Mouse (Mus musculus): ENCODE results near the gene Mta3. TPM values are rescaled to one million over a fixed set of nuclear protein-coding genes. Genes with fewer than 3 reads are reported as not detected.
"Not testable (repeated sequence)": the region's sequence is repeated elsewhere in the genome, so short reads cannot be mapped to it uniquely, and the experiment has no call there.

Mta3 gene
- polyA plus RNA-seq, 1 experiment from 2014 or later = 44.6 TPM

DNA sequence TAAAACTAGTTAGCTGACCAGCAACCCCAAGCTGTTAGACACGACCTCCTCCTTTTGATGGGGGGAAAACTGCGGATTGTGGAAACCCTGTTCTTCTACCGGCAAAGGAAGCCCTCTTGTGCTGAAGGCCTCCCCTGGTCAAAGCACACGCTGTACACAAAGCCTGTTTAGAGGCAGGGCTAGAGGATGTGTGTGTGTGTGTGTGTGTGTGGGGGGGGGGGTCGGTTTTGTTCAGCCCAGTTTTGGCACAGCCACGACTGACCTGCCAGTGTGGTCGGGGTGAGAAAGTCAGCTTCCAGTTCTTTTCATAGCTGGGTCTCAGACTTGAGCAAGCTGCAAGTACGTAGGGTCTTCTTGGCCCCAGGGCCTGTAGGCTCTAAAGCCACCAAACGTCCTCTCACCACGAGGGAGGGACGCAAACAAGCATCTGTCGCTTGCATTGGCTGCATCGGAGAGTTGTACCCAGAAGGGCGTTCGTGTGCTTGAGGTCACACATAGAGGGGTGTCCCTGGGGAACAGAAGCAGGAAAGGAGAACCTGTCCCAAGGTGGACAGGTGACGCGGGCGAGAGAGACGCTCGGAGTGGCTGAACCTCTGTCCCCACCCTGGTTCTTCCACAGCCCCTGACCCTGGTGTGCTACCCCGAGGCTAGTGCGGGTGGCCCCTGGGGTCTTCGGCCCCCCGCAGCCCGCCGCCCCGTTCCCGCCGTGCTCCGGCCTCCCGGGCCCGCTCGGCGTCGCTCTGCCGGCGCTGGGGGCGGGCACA is 429 bp upstream of the Mta3 start:
- 0 out of 2 replicates have a peak, but pooled peaks cover 5% of the 10 kb centered on the region for H3K4me1 ChIP-seq (ENCODE audit: control insufficient read depth, insufficient read depth, low read length)
- H3K27me3 ChIP-seq (ENCODE audit: control insufficient read depth, insufficient read depth, low read length) = no peaks in the 10 kb centered on the region
- peak overlapping the region; percentile 83 for H3K4me3 ChIP-seq (ENCODE audit: low read depth, low read length)
- 3% methylated on average over 31 of the region's 38 CpGs for whole genome bisulfite sequencing
- DNase-seq (ENCODE audit: low spot score) = peak; percentile 75
- ATAC-seq (ENCODE audit: insufficient number of reproducible peaks, low FRiP score, low TSS enrichment, low read depth) = peak; percentile 69
- peak overlapping the region; percentile 86 for H3K4me2 ChIP-seq (ENCODE audit: low read depth, severe bottlenecking)
- H3K27ac ChIP-seq (replicated peaks; ENCODE audit: low read depth, low read length) = peak overlapping the region; percentile 91
- H3K36me3 ChIP-seq (ENCODE audit: control insufficient read depth, insufficient read depth, low read length) = peaks cover 1% of the 10 kb centered on the region; the same call in 1 of the 2 replicates
- no peaks in the 10 kb centered on the region for H3K9me3 ChIP-seq (ENCODE audit: control insufficient read depth, low read length)
- peak overlapping the region; percentile 95 for H3K9ac ChIP-seq (ENCODE audit: low read length)

DNA sequence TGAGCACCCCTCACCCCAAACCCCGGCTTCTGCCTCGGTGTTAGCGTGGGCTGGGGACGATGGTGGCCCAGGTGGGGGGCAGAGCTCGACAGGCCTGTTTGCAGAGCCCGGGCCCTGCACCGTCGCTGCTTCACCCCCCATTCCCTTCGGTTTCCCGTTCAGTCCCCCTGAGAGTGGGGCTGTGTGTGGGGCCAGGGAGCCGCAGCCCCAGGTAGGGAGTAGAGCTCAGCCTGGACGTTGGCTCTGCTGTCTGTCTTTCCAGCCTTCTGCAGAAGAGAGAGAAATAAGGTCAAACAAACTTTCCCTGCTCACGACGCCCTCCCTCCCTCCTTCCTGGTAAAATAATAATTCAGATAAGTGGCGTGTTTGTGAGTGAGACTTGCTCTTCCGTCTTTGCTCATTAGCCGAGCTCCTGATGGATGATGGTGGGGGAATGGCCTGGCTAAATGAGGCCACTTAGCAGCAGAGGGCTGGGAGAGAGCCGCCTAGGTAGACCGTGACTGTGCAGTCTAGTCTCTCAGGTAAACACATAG is 697 bp downstream of the Mta3 start:
- H3K9me3 ChIP-seq (ENCODE audit: control insufficient read depth, low read length) = no peaks in the 10 kb centered on the region
- peak overlapping the region; percentile 95 for H3K9ac ChIP-seq (ENCODE audit: low read length)
- DNase-seq (ENCODE audit: low spot score) = peak; percentile 71
- H3K27me3 ChIP-seq (ENCODE audit: control insufficient read depth, insufficient read depth, low read length) = no peaks in the 10 kb centered on the region
- H3K27ac ChIP-seq (replicated peaks; ENCODE audit: low read depth, low read length) = peak overlapping the region; percentile 91
- under 1% methylated on average over 19 of the region's 19 CpGs for WGBS
- peak overlapping the region; percentile 83 for H3K4me3 ChIP-seq (ENCODE audit: low read depth, low read length)
- H3K4me2 ChIP-seq (ENCODE audit: low read depth, severe bottlenecking) = peak overlapping the region; percentile 86
- 0 out of 2 replicates have a peak, but pooled peaks cover 5% of the 10 kb centered on the region for H3K4me1 ChIP-seq (ENCODE audit: control insufficient read depth, insufficient read depth, low read length)
- peaks cover 3% of the 10 kb centered on the region; the same call in 1 of the 2 replicates for H3K36me3 ChIP-seq (ENCODE audit: control insufficient read depth, insufficient read depth, low read length)
- ATAC-seq (ENCODE audit: insufficient number of reproducible peaks, low FRiP score, low TSS enrichment, low read depth) = peak; percentile 75

GRCm38 (mm10) chr17:83707372-83707771 is 1.4 kb downstream of the Mta3 start:
- no peak for DNase-seq (ENCODE audit: low spot score)
- Histone ChIP-seq H3K4me2 (ENCODE audit: low read depth, severe bottlenecking) (no peak overlapping the region), H3K4me1 (ENCODE audit: control insufficient read depth, insufficient read depth, low read length) (0 out of 2 replicates have a peak, but pooled peaks cover 5% of the 10 kb centered on the region), H3K9ac (ENCODE audit: low read length) (no peak overlapping the region), H3K27ac (replicated peaks; ENCODE audit: low read depth, low read length) (no peak overlapping the region), H3K36me3 (ENCODE audit: control insufficient read depth, insufficient read depth, low read length) (peaks cover 3% of the 10 kb centered on the region; the same call in 1 of the 2 replicates), H3K27me3 (ENCODE audit: control insufficient read depth, insufficient read depth, low read length) (no peaks in the 10 kb centered on the region), H3K4me3 (ENCODE audit: low read depth, low read length) (no peak overlapping the region), H3K9me3 (ENCODE audit: control insufficient read depth, low read length) (no peaks in the 10 kb centered on the region)
- no peak for ATAC-seq (ENCODE audit: insufficient number of reproducible peaks, low FRiP score, low TSS enrichment, low read depth)
- WGBS = 86% methylated on average over 4 of the region's 4 CpGs

GRCm38 (mm10) chr17:83707846-83708245 is 1.9 kb downstream of the Mta3 start:
- 88% methylated on average over 6 of the region's 6 CpGs for WGBS
- no peak for ATAC-seq (ENCODE audit: insufficient number of reproducible peaks, low FRiP score, low TSS enrichment, low read depth)
- H3K4me3 ChIP-seq (ENCODE audit: low read depth, low read length) = no peak overlapping the region

GRCm38 (mm10) chr17:83708256-83708655 is 2.3 kb downstream of the Mta3 start:
- Histone ChIP-seq H3K27ac (replicated peaks; ENCODE audit: low read depth, low read length) (no peak overlapping the region), H3K27me3 (ENCODE audit: control insufficient read depth, insufficient read depth, low read length) (no peaks in the 10 kb centered on the region), H3K4me2 (ENCODE audit: low read depth, severe bottlenecking) (no peak overlapping the region), H3K4me1 (ENCODE audit: control insufficient read depth, insufficient read depth, low read length) (0 out of 2 replicates have a peak, but pooled peaks cover 5% of the 10 kb centered on the region), H3K4me3 (ENCODE audit: low read depth, low read length) (no peak overlapping the region), H3K36me3 (ENCODE audit: control insufficient read depth, insufficient read depth, low read length) (peaks cover 3% of the 10 kb centered on the region; the same call in 1 of the 2 replicates), H3K9me3 (ENCODE audit: control insufficient read depth, low read length) (no peaks in the 10 kb centered on the region), H3K9ac (ENCODE audit: low read length) (no peak overlapping the region)
- WGBS = 89% methylated on average over 10 of the region's 10 CpGs
- no peak for DNase-seq (ENCODE audit: low spot score)
- ATAC-seq (ENCODE audit: insufficient number of reproducible peaks, low FRiP score, low TSS enrichment, low read depth) = no peak

More at GRCm38 (mm10) chr17:83707846-83708245, 1.9 kb downstream of the Mta3 start:
- H3K9me3 ChIP-seq (ENCODE audit: control insufficient read depth, low read length) = no peaks in the 10 kb centered on the region
- no peaks in the 10 kb centered on the region for H3K27me3 ChIP-seq (ENCODE audit: control insufficient read depth, insufficient read depth, low read length)
- no peak overlapping the region for H3K9ac ChIP-seq (ENCODE audit: low read length)
- DNase-seq (ENCODE audit: low spot score) = no peak
- 0 out of 2 replicates have a peak, but pooled peaks cover 5% of the 10 kb centered on the region for H3K4me1 ChIP-seq (ENCODE audit: control insufficient read depth, insufficient read depth, low read length)
- no peak overlapping the region for H3K4me2 ChIP-seq (ENCODE audit: low read depth, severe bottlenecking)
- H3K27ac ChIP-seq (replicated peaks; ENCODE audit: low read depth, low read length) = no peak overlapping the region
- peaks cover 3% of the 10 kb centered on the region; the same call in 1 of the 2 replicates for H3K36me3 ChIP-seq (ENCODE audit: control insufficient read depth, insufficient read depth, low read length)

DNA sequence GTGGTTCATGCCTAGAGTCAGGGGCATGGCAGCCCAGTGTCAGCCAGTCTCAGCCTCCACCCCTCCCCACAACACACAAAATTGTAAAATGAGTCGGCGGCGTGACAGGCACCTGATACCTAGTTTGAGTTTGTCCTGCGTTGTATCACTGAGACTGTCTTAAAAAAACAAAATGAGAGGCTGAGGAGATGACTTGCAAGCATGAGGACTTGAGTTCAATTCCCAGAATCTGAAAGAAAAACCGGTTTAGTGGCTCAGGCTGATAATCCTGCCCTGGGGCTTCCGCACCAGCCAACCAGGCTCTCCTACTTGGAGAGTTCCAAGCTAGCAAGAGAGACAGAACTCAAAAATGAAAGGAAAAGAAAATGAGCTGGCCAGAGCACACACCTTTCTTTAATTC is 2.9 kb downstream of the Mta3 start:
- Histone ChIP-seq H3K4me1 (ENCODE audit: control insufficient read depth, insufficient read depth, low read length) (0 out of 2 replicates have a peak, but pooled peaks cover 5% of the 10 kb centered on the region), H3K9me3 (ENCODE audit: control insufficient read depth, low read length) (no peaks in the 10 kb centered on the region), H3K27ac (replicated peaks; ENCODE audit: low read depth, low read length) (no peak overlapping the region), H3K27me3 (ENCODE audit: control insufficient read depth, insufficient read depth, low read length) (no peaks in the 10 kb centered on the region), H3K4me3 (ENCODE audit: low read depth, low read length) (no peak overlapping the region), H3K9ac (ENCODE audit: low read length) (no peak overlapping the region), H3K36me3 (ENCODE audit: control insufficient read depth, insufficient read depth, low read length) (peaks cover 3% of the 10 kb centered on the region; the same call in 1 of the 2 replicates), H3K4me2 (ENCODE audit: low read depth, severe bottlenecking) (no peak overlapping the region)
- DNase-seq (ENCODE audit: low spot score) = no peak
- no peak for ATAC-seq (ENCODE audit: insufficient number of reproducible peaks, low FRiP score, low TSS enrichment, low read depth)
- 92% methylated on average over 6 of the region's 6 CpGs for WGBS

DNA sequence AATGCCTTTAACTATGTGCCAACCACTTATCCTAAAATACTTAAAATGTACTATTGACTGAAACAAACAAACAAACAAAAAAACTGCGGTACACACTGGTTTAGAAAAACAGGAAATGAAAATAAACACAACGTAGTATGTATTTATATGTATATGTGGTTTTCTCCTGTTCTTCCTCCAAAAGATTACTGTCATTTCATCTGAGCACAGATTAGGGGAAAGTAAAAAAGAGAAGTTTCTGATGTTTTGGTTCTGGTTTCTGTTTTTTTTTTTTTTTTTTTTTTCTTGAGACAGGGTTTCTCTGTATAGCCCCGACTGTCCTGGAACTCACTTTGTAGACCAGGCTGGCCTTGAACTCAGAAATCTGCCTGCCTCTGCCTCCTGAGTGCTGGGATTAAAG is 3.6 kb downstream of the Mta3 start:
- ATAC-seq (ENCODE audit: insufficient number of reproducible peaks, low FRiP score, low TSS enrichment, low read depth); H3K4me2 ChIP-seq (ENCODE audit: low read depth, severe bottlenecking); H3K9me3 ChIP-seq (ENCODE audit: control insufficient read depth, low read length); H3K36me3 ChIP-seq (ENCODE audit: control insufficient read depth, insufficient read depth, low read length); H3K9ac ChIP-seq (ENCODE audit: low read length); DNase-seq (ENCODE audit: low spot score); H3K4me1 ChIP-seq (ENCODE audit: control insufficient read depth, insufficient read depth, low read length); H3K4me3 ChIP-seq (ENCODE audit: low read depth, low read length); H3K27ac ChIP-seq (replicated peaks; ENCODE audit: low read depth, low read length); H3K27me3 ChIP-seq (ENCODE audit: control insufficient read depth, insufficient read depth, low read length): not testable (repeated sequence)
- WGBS = 90% methylated on average over 3 of the region's 3 CpGs

DNA sequence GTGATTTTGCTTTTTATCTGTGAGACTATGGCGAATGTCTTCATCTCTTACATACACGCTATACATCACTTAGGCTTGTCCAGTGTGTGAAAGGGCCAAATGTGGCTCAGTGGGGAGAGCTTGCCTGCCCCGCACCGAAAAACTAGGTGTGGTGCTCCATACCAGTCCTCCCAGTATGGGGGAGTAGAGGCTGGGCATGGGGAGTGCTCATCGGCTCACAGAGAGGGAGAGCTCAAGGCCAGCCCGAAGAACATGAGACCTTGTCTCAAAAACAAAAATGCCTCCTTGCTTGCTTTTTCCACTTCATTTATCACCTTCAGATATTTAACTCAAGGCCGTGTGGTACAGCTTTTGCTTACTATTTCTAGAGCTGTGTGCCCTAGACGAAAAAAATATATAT is 4.7 kb downstream of the Mta3 start:
- H3K4me2 ChIP-seq (ENCODE audit: low read depth, severe bottlenecking) = no peak overlapping the region
- DNase-seq (ENCODE audit: low spot score) = no peak
- H3K27me3 ChIP-seq (ENCODE audit: control insufficient read depth, insufficient read depth, low read length) = no peaks in the 10 kb centered on the region
- 0 out of 2 replicates have a peak, but pooled peaks cover 4% of the 10 kb centered on the region for H3K4me1 ChIP-seq (ENCODE audit: control insufficient read depth, insufficient read depth, low read length)
- no peak overlapping the region for H3K9ac ChIP-seq (ENCODE audit: low read length)
- H3K27ac ChIP-seq (replicated peaks; ENCODE audit: low read depth, low read length) = no peak overlapping the region
- ATAC-seq (ENCODE audit: insufficient number of reproducible peaks, low FRiP score, low TSS enrichment, low read depth) = no peak
- H3K4me3 ChIP-seq (ENCODE audit: low read depth, low read length) = no peak overlapping the region
- WGBS = 94% methylated on average over 8 of the region's 8 CpGs
- peaks cover 3% of the 10 kb centered on the region for H3K36me3 ChIP-seq (ENCODE audit: control insufficient read depth, insufficient read depth, low read length)
- H3K9me3 ChIP-seq (ENCODE audit: control insufficient read depth, low read length) = no peaks in the 10 kb centered on the region

All from limb, embryonic 11.5 days (tissue).